Mouse (Mus musculus) frontal cortex, adult (tissue): Measurements from ENCODE around the gene Nhlrc2.
A peak's percentile ranks its signal among the peaks of the same experiment; 100 is the strongest.

ENCODE experiments used
- ATAC-seq: cut with Nextera tagmentation; 2 replicates; pipeline ENCODE4 v1.9.2; 2017; ENCODE audit warnings: mild to moderate bottlenecking, moderate library complexity, mixed read lengths; ENCODE audit not compliant: low TSS enrichment

Gene Nhlrc2

DNA sequence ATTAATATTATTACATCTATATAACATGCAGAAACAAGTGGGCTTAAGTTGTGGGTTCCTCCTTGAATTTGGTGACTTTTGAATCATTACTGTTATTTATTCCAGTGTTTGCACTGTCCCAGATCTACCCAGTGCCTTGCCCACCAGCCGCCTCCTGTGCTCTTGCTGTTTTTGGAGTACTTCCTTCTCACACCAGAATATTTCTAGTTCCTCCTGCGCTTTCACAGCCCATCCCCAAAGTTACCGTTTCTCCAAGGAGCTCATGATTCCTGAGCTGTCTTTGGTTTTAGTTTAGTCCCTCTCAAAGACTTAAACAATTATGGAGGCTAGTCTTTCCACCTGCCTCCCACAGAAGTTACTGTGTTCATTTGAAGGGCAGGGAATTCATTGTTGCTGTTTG is 15.4 kb downstream of the Nhlrc2 start:
- peak; percentile 81 for ATAC-seq

DNA sequence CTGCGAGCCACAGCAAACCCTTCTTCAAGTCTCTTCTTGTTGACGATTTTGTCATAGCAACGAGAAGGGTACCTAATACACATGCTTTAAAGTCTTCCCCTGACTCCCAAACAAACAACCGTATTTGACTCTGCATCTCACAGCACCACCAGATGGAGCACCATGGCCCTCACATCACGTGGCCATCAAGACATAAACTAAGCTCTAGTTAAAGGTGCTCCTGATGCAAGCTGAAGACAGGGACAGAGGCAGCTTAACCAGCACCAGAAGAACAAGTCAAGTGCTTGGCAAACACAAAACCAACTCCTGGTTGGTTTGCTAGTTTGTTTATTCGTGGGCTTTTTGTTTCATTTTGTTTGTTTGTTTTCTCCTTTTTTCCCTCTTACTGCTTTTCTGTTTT is 17.3 kb downstream of the Nhlrc2 start:
- 0 out of 2 replicates have a peak, but pooled peaks have one; percentile 18 for ATAC-seq

DNA sequence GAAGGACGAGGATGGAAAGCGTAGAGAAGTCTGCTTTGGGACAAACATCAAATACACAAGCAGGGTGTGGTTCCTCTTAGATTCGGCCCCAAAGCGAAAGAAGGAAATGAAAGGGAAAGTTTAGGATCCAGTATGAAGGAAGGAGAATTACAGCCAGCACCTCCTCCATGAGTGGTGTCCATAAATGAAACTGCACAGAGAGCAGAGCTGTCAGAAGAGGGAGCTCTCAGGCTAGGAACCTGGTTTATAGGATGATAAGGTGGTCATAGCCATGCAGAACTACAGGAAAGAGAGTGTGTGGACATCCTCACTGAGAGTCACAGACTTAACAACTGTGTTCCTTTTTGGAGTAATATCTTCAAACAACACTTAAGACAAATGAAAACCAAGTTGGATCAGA is 18.0 kb downstream of the Nhlrc2 start:
- peak; percentile 89 for ATAC-seq

DNA sequence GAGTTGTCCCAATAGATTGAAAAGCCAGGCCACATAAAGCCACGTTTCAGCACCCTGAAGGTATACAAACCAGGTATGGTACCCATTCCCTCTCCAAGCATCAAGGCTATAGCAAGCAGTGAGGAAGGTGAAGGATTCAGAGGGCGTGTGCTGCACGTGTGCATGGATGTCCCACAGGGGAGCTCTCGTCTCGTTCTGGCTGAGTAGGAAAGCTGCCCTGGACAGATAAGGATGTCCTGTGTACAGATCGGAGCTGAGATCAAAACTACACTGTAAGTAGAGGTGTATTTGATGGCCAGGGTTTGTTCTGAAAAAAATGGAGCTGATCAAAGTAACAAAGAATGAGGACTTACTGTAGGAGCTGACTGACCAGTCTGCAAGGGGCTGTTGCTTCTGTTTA is 18.9 kb downstream of the Nhlrc2 start:
- ATAC-seq, result no peak

DNA sequence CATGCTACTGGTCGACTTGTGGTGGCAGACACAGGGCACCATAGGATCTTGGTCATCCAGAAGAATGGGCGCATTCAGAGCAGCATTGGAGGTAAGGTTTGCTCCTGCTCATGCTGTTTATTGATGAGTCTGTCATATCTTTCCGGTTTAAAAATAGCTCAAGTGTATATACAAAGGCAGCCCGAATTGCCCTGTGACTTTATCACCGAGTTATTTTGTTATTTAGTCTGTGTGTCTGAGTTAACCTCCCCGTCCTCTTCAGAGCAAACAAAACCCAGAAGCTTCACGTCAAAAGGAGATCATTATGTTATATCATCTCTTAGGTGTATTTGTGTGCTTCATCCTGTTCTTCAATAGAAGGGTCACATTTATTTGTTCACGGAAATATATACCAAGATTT is 22.7 kb downstream of the Nhlrc2 start:
- ATAC-seq, result no peak

DNA sequence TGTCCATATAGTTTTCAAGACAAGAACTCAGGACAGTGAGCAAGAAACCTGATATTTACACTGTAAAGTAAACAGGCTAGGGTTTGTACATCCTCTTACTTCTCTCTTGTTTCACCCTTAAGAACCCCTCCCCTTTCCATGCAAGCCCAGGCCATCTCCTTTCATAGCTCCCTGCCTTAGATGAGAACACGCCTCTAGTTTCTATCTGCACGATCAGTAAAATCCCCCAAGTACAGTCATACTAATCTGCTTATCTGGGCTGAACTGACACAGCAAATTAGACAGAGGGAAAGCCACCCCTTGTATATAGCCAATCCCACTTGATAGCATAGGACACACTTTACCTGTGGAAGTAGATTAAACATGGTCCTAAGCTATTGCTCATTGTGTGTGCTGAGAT is 23.2 kb downstream of the Nhlrc2 start:
- no peak for ATAC-seq

DNA sequence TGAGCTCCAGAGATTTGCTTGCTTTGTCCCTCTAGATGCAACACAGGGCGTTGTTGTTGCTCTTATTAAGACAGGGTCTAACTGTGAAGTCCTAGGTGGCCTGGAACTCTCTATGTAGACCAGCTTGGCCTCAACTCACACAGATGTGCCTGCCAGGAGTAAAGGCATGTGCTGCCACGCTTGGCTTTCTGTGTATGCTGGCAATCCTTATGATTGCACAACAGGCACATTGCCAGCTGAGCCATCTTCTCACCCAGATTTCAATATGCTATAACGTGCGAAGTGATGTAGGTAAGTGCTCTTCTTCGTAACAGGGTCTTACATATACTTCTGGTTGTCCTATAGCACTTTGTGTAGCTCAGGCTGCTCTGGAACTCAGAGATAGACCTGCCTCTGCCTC is 23.9 kb downstream of the Nhlrc2 start:
- ATAC-seq, result 0 out of 2 replicates have a peak, but pooled peaks have one; percentile 18

DNA sequence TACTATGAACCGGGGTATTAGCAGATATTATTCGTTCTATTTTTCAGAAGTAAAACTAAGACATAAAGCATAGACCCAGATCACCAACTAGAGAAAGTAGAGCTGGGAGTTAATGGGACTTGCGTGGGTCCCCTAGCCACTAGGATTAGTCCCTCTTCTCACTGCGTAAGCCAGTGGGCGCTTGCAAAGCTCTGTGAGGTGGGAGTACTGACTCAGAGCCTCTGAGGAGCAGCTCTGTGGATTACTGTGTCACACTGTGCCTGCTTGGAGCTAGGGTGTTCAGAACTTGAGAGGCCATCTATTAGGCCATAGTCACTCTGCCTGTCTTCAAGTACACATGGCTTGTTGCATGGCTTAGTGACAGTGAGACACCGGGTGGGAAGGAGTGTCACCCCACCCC is 25.1 kb downstream of the Nhlrc2 start:
- peak; percentile 99 for ATAC-seq

DNA sequence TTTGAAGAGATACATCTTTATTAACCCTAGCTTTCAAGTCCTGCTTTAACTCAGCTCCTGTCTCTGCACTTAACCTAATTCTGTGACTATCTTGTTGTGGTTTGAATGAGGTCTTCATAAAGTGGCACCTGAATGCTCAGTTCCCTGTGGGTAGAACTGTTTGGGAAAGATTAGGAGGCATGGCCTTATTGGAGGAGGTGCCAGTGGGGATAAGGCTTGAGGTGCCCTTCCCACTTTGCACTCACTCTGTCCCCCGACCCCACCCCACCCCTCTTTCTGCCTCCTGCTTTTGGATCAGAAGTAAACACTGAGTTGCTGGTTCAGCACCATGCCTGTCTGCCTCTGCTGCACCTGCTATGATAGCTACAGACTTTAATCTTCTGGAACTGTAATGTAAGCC is 29.7 kb downstream of the Nhlrc2 start:
- ATAC-seq, result no peak

DNA sequence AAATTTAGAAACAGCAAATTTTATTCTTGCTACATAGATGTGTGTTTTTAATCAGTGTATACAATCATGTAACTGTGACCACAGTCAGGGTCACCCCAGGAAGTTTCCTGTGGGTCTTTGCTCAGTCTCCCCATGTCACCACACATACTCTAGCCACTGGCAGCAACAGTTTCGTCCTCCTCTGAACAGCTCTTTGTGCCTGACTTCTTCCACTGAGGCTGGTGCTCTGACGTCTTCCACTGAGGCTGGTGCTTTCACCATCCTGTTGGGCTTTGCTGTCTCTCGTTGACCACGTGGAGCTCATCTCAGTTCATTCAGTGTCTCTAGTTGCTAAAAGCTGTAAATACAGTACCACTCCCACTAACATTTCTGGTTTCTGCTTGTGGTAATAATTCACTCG is 33.9 kb downstream of the Nhlrc2 start:
- no peak; the same call in 1 of the 2 replicates for ATAC-seq

DNA sequence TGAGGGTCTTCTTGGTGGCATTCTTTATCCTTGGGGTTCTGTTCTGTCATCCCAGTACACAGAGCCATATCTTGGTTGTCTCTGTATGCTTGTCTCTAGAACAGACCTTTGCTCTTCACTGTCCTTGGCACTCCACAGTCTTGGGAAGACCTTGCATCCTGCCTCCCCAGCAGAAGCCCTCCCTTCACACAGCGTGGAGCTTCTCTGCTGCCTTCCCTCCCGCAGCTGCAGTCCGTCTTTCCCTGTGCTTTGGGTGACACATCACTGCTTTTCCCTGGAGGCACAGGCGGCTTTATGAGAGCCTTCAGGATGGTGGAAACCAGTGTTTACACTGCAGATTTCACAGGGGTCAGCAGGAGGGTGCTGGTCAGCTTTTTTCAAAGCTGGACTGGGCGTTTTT is 35.7 kb downstream of the Nhlrc2 start:
- ATAC-seq, result no peak

DNA sequence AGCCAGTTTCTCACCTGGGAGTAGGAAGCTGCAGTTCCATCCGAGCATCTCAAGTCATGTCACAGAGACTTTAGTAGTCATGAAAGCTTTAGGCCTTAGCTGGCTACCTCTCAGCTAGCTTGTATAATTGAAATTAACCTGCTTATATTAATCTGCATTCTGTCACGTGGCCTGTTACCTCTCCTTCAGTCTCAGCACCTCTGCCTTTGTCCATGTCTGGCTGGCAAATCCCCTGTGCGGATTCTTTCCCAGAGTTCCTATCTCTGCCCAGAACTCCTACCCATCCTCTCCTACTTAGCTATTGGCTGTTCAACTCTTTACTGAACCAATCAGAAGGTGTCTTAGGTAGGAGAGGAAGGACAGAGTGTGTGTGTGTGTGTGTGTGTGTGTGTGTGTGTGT is 36.2 kb downstream of the Nhlrc2 start:
- ATAC-seq, result no peak

DNA sequence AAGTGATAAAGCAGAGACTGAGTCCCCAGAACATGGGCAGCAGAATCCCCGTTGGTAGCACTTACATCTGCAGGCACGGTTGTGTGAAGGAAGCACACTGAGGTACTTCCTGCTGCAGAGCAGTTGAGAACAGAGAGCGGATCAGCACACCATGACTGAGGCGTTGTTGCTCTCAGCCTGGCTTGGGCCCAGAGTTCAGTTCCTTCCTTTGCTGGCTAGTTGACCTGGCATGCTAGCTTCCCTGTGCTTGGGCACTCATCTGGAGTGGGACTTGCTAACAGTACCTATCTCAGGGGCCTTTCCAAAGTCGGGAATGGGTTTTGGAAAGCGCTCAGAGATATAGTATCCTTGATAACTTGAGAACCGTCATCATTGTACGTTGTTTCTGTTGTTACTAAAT is 38.3 kb downstream of the Nhlrc2 start:
- ATAC-seq, result no peak

DNA sequence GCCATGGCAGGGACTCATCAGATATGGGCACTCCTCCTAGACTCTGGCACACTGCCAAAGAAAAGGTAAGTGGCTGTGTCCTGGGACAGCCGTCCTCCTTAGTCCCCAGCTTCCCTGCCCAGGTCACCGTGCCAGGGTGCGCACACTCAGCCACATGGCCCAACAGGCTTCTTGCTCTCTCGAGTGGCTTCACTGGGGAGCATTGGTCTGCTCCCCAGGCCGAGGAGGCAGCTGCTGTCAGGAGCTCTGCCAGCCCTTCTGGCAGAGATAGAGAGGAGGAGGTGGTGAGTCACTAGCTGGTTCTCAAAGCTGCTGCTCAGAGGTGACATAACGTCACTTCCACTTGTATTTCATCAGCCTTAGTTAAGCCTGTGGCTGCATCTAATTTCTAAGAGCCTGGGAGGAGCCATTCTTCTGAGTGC is 40.2 kb downstream of the Nhlrc2 start:
- ATAC-seq, result peak; percentile 96

DNA sequence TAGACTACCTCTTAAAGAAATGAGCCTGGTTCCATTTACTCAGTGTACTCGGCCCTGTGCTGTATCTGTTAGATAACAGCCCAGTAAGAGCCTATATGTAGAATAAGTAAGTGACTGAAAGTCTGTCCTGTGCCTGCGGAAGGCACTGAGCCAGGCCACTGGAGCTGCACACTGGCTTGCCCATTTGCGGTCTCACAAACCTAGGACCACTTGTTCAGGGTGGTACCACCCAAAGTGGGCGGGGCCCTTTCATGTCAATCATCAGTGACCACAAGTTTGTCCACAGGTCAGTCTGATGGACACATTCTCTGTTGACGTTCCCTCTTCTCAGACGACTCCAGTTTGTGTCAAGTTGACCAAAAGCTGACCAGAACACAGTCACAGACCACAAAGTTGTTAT is 40.9 kb downstream of the Nhlrc2 start:
- ATAC-seq, result no peak

DNA sequence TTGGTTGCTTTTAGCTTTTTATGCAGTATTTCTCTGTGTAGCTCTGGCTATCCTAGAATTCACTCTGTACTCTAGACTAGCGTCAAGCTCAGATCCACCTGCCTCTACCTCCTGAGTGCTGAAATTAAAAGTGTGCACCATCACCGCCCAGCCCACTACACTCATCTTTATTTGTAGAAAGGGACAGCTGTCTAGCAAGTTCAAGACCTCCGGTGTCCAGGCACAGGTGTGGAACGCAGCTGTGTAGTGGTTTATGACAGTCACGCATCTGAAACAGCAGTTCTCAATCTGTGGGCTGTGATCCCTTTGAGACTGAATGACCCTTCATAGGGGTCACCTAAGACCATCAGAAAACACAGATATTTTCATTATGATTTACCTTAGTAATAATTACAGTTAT is 41.4 kb downstream of the Nhlrc2 start:
- ATAC-seq, result no peak

DNA sequence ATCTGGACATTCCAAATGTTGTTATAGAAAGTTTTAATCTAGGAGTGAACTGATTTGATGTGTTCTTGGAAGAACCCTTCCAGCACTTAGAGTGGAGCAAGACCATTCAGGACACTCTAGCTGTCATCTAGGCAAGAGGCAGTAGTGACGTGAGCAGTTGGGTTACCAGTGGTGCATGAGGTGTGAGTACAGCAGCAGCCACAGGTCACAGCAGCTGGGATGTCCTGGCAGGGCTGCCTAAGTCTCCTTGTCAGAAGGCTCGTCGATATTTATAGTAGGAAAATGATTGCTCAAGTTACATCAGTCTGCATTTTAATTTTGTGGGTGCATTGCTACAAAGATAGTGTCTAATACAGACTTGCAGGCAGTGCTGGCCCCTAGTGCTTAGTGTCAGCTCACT is 42.2 kb downstream of the Nhlrc2 start:
- no peak for ATAC-seq

DNA sequence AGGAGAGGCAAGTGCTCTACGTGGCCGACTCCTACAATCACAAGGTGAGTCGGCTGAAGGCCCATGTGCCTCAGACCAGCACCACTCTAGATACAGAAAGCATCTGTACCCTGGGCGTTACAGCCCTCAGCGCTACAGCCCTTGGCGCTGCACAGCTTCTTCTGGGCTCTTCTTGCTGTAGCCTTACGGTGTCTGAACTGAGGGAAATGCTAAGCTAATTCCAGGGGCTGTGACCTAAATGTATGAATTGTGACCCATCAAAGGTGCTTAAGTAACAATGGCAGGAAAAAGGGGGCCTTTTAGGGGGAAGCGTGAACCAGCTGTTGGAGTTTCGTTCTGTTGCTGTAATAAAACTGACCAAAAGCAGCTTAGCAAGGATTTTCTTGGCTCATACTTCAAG is 44.4 kb downstream of the Nhlrc2 start:
- no peak for ATAC-seq

DNA sequence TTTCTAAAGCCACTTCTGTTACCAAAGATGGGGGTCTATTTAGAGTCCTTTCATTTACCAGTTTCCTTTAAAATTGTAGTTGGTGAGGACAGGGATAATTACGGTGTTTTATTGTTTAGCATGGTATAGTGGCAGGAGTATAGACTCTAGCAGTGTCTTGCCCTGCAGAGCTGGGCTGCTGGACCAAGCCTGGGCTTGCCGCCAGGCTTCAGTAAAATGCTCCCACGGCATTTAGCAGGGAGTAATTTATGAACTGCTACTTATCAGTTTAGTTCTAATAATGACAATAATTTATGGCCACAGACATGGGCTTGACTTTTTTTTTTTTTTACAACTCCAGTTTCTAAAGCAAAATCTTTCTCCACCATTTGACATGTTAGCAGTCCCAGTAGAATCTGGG is 51.9 kb downstream of the Nhlrc2 start:
- no peak for ATAC-seq

DNA sequence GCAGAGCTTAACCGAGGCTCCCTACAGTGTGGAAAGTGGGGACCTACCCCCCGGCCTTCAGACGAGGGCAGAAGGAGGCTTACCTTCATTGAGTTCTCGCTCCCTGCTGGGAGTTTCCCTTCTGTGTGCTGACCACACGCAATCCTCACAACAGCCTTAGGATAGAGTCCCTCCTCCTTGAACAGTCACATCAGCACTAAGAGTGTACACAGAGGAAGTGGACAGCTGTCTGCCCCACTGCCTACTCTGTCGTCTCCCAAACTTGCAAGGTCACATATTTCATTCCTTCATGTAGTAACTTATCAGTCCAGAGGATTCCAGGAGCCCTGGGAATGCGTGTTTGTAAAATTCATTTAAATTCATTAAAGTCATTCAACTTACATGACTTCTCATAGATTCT is 52.7 kb downstream of the Nhlrc2 start:
- no peak for ATAC-seq

DNA sequence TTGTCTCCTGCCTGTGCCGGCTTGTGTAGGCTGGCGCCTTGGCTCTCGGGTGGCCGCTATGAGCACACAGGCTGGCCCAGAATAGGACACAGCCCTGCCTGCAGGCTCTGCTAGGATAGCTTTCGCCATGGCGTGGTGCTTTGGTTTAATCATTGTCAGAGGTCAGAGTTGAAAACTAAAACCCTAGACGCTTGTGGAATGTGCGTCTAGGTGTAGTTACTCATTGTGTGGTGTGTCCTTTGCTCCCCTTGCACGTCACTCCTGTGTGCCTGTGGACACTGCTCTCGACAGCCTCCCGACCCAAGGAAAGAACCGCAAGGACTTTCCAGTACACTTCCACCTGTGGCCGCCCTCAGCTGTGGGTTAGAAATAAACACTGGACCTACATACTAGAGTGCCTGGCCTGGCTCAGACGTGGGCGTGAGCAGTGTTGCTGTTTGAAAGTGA is 53.9 kb downstream of the Nhlrc2 start:
- peak; percentile 58; the same call in 1 of the 2 replicates for ATAC-seq

DNA sequence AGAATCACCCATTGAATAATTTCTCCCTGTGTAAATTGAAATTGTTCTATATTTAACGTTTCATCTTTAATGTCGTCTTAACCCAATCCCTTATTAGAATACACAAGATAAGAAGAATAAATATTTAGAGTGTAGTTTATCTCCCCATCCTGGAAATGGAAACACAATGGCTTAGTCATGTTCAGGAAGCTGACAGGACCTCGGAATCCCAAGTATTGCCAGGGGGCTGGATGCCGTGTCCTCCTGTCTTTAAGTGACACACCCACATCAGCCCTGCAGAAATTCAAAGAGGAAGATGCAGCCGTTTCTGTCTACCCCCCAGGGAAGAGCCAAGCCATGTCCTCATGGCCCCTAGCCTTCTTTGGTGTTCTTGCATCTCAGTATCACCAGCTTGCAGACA is 60.9 kb downstream of the Nhlrc2 start:
- ATAC-seq, result no peak

DNA sequence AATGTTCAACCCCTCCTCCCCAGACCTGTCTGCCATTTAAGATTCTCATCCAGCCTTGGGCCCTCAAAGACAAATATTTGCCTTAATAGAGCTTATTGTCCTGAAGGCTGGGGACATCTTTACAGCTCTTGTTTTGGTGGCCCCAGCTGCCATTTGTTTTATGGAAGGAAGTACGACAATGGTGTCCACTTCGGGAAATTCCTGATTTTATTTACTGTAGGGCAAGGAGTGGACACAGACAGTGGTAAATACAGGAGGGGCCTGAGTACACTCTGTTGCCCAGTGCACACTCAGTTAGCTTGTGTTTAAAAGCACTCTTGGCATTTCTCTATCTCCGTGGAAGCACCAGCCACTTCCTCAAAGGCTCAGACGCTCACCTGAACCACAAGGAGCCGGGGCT is 66.1 kb downstream of the Nhlrc2 start:
- ATAC-seq, result no peak

DNA sequence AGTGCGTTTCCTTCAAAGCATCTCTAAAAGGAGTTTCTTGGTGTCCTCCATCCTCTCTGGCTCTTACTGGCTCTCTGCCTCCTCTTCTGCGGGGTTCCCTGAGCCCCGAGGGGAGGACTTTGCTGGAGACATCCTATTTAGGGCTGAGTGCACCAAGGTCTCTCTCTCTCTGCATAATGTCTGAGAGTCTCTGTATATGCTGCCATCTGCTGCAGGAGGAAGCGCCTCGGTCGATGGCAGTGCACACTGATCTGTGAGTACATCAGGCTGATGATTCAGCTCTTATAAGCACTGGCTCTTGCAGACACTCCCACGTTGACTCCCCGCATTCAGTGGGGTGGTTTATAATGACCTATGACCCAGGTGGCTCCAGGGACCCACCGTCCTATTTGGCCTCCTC is 70.8 kb downstream of the Nhlrc2 start:
- peak; percentile 89 for ATAC-seq

DNA sequence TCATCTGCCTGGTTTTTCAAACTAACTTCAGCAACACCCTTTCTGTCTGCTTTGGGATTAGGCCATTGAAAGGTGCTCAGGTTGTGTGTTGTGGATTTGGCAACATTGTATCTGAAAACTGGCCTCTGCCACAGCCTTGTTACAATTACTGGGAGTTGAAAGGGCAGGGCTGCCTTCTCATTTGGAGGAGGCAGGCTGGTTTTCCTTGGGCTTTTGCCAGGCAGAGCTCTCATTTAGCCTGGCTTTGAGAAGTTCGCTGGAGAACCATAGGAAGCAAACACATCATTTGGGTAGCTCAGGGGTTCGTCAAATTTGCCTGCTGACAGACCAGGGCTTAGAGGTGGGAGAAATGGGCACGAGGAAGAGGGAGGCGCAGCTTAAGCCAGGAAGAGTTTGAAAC is 71.5 kb downstream of the Nhlrc2 start:
- ATAC-seq, result no peak
